Mouse (Mus musculus) adrenal gland, adult 18-20 months (tissue): ENCODE measurements around the gene Castor1. TPM values are rescaled to one million over a fixed set of nuclear protein-coding genes. Genes with fewer than 3 reads are reported as not detected.
A peak's percentile ranks its signal among the peaks of the same experiment; 100 is the strongest.

Experiments
- DNase-seq, 2 experiments: peaks; one replicate each; pipeline ENCODE4 v3.0.0; 2021 to 2022; ENCODE audit warnings: low spot score in 2 of 2
- total RNA-seq, 2 experiments: library from RNA; stranded (reverse); gene quantifications; 1 replicate in 1 of 2; 2 replicates in 1 of 2; pipeline ENCODE4 v1.2.3; 2021

Castor1 gene
- total RNA-seq, 2 experiments from 2014 or later, result 3.0 to 5.1 TPM

- no peak for DNase-seq
These were observed 12.1 kb upstream of the Castor1 start for GRCm38 (mm10) chr11:4205951-4206350.

- DNase-seq, result peak in 1 of 2 experiments; percentile 15
These were observed 11.5 kb upstream of the Castor1 start for GRCm38 (mm10) chr11:4206563-4206962.

GRCm38 (mm10) chr11:4207655-4208054 is 10.4 kb upstream of the Castor1 start:
- DNase-seq, result peak in 1 of 2 experiments; percentile 14

- no peak for DNase-seq
These were observed 8.5 kb upstream of the Castor1 start for GRCm38 (mm10) chr11:4209556-4209955.

- no peak for DNase-seq
These were observed 7.2 kb upstream of the Castor1 start for GRCm38 (mm10) chr11:4210786-4211185.

- no peak for DNase-seq
These were observed 4.9 kb upstream of the Castor1 start for GRCm38 (mm10) chr11:4213107-4213506.

GRCm38 (mm10) chr11:4214572-4214971 is 3.5 kb upstream of the Castor1 start:
- DNase-seq, result no peak

GRCm38 (mm10) chr11:4215061-4215460 is 3.0 kb upstream of the Castor1 start:
- no peak for DNase-seq

- no peak for DNase-seq
These were observed 1.6 kb upstream of the Castor1 start for GRCm38 (mm10) chr11:4216248-4217000.

- DNase-seq, result no peak
These were observed 612 bp downstream of the Castor1 start for GRCm38 (mm10) chr11:4218637-4219036.

GRCm38 (mm10) chr11:4219317-4219751 is 1.3 kb downstream of the Castor1 start:
- DNase-seq, result peak; percentile 63 to 69

- DNase-seq, result no peak
These were observed 1.9 kb downstream of the Castor1 start for GRCm38 (mm10) chr11:4219908-4220307.

GRCm38 (mm10) chr11:4220443-4221400 is 2.7 kb downstream of the Castor1 start:
- DNase-seq, result peak; percentile 84 to 89

- no peak for DNase-seq
These were observed 4.3 kb downstream of the Castor1 start for GRCm38 (mm10) chr11:4222046-4222950.

- no peak for DNase-seq
These were observed 5.6 kb downstream of the Castor1 start for GRCm38 (mm10) chr11:4223393-4224188.

GRCm38 (mm10) chr11:4224223-4224622 is 6.2 kb downstream of the Castor1 start:
- no peak for DNase-seq

- DNase-seq, result no peak
These were observed 8.7 kb downstream of the Castor1 start for GRCm38 (mm10) chr11:4226569-4227325.

- peak in 1 of 2 experiments; percentile 22 for DNase-seq
These were observed 10.4 kb downstream of the Castor1 start for GRCm38 (mm10) chr11:4228463-4228862.

- DNase-seq, result peak in 1 of 2 experiments; percentile 15
These were observed 11.8 kb downstream of the Castor1 start for GRCm38 (mm10) chr11:4229841-4230240.
